Mouse (Mus musculus) heart, postnatal 0 days (tissue): Measurements from ENCODE around the gene Cntn2. TPM values are rescaled to one million over a fixed set of nuclear protein-coding genes. Genes with fewer than 3 reads are reported as not detected.
A peak's percentile ranks its signal among the peaks of the same experiment; 100 is the strongest.

Experiments used
- ATAC-seq: fragments of 200-750 bp; cut with Nextera tagmentation; 2 replicates; pipeline ENCODE4 v1.8.0; 2017; ENCODE audit warnings: low read depth, moderate number of reproducible peaks, moderate library complexity; ENCODE audit not compliant: insufficient read depth
- DNase-seq: peaks from one replicate; pipeline ENCODE4 v3.0.0-alpha.2; 2016; ENCODE audit warnings: low spot score
- H3K27ac ChIP-seq: fragments of 300-500 bp; sonication (generic); 2 replicates; pipeline ENCODE4 v1.5.1; 2014; ENCODE audit warnings: low read depth, mild to moderate bottlenecking
- H3K27me3 ChIP-seq: fragments of 300-500 bp; sonication (generic); 2 replicates; pipeline ENCODE4 v1.6.1; 2014; ENCODE audit warnings: low read length, mixed read lengths; ENCODE audit not compliant: control insufficient read depth, insufficient read depth
- H3K36me3 ChIP-seq: fragments of 300-500 bp; sonication (generic); replicated peaks from 2 replicates; pipeline ENCODE4 v1.6.1; 2014; ENCODE audit warnings: low read length, mixed read lengths; ENCODE audit not compliant: control insufficient read depth, insufficient read depth
- H3K4me1 ChIP-seq: fragments of 300-500 bp; sonication (generic); 2 replicates; pipeline ENCODE4 v1.6.1; 2014; ENCODE audit warnings: antibody characterized with exemption; ENCODE audit not compliant: control insufficient read depth, insufficient read depth
- H3K4me2 ChIP-seq: fragments of 300-500 bp; sonication (generic); 2 replicates; pipeline ENCODE4 v1.6.1; 2014; ENCODE audit warnings: low read depth, mild to moderate bottlenecking, low read length, moderate library complexity
- H3K4me3 ChIP-seq: fragments of 300-500 bp; sonication (generic); 2 replicates; pipeline ENCODE4 v1.5.1; 2014; ENCODE audit warnings: low read depth, low read length
- H3K9ac ChIP-seq: fragments of 300-500 bp; sonication (generic); replicated peaks from 2 replicates; pipeline ENCODE4 v1.6.1; 2014; ENCODE audit warnings: low read depth, low read length, mixed read lengths
- H3K9me3 ChIP-seq: fragments of 300-500 bp; sonication (generic); replicated peaks from 2 replicates; pipeline ENCODE4 v1.6.1; 2016; ENCODE audit warnings: low read length; ENCODE audit not compliant: control insufficient read depth
- CTCF ChIP-seq: IDR thresholded peaks from 2 replicates; pipeline ENCODE4 v1.5.1; 2016; ENCODE audit warnings: antibody characterized with exemption, control low read depth, low read depth
- EP300 ChIP-seq: IDR thresholded peaks from 2 replicates; pipeline ENCODE4 v1.6.1; 2016; ENCODE audit warnings: antibody characterized with exemption, low read depth
- WGBS: fragments of 180-500 bp; shearing (Covaris S2); extraction: QIAGEN DNeasy Blood & Tissue Kit; methylation state at CpG from one replicate; pipeline ENCODE4 v1.1.7; 2014; 5-methylcytosine and 5-hydroxymethylcytosine counted together
- polyA plus RNA-seq: library from polyadenylated mRNA; unstranded; fragments of >200 nt; fragmentation: Nextera tagmentation; extraction: Ambion mirVana; gene quantifications from 2 replicates; pipeline ENCODE4 v1.2.1, GENCODE M21; 2015
- total RNA-seq: library from RNA; depleted of rRNA; stranded (reverse); fragments of >200 nt; gene quantifications from 2 replicates; pipeline ENCODE4 v1.2.3, GENCODE M21; 2014; ENCODE audit warnings: low replicate concordance; rRNA removed

The Cntn2 gene
- 1.4 and 4.4 TPM in 2 replicates for total RNA-seq
- 0.52 and 1.0 TPM in 2 replicates for polyA plus RNA-seq

GRCm38 (mm10) chr1:132542762-132543306, at the start of gene Cntn2:
Cntn2 (minus strand) TSS chr1:132543256.
- peaks cover 78% of the 10 kb centered on the region for H3K27me3 ChIP-seq
- ATAC-seq (no peak), DNase-seq (no peak)
- no peak within 1 kb of the TSS for H3K27ac ChIP-seq
- H3K4me3 ChIP-seq: 0 out of 2 replicates have a peak within 1 kb of the TSS, but pooled peaks have one; percentile 7
- TF ChIP-seq CTCF (no peak), EP300 (no peak)
- no peak within 1 kb of the TSS for H3K9ac ChIP-seq
- 3% methylated on average over 30 of the region's 30 CpGs for WGBS
- H3K4me1 ChIP-seq: no peaks in the 10 kb centered on the region
- H3K4me2 ChIP-seq: 0 out of 2 replicates have a peak within 1 kb of the TSS, but pooled peaks have one; percentile 10
- no peaks in the 10 kb centered on the region for H3K9me3 ChIP-seq
- H3K36me3 ChIP-seq: no peaks in the 10 kb centered on the region

GRCm38 (mm10) chr1:132592145-132592544, 49.1 kb upstream of the Cntn2 start:
- Histone ChIP-seq H3K4me3 (no peak overlapping the region), H3K4me1 (no peaks in the 10 kb centered on the region), H3K9ac (no peak overlapping the region), H3K9me3 (no peaks in the 10 kb centered on the region), H3K27ac (no peak overlapping the region), H3K4me2 (no peak overlapping the region), H3K27me3 (0 out of 2 replicates have a peak, but pooled peaks cover 18% of the 10 kb centered on the region), H3K36me3 (no peaks in the 10 kb centered on the region)
- 79% methylated on average over 5 of the region's 5 CpGs for WGBS
- DNase-seq: no peak
- ATAC-seq: no peak
- TF ChIP-seq EP300 (no peak), CTCF (no peak)

- H3K9ac ChIP-seq: no peak overlapping the region
- ATAC-seq (no peak), DNase-seq (no peak)
- no peaks in the 10 kb centered on the region for H3K4me1 ChIP-seq
- TF ChIP-seq CTCF: no peak
- no peak overlapping the region for H3K27ac ChIP-seq
- H3K27me3 ChIP-seq: 0 out of 2 replicates have a peak, but pooled peaks cover 16% of the 10 kb centered on the region
- H3K36me3 ChIP-seq: no peaks in the 10 kb centered on the region
- H3K4me2 ChIP-seq: no peak overlapping the region
- H3K4me3 ChIP-seq: no peak overlapping the region
- H3K9me3 ChIP-seq: no peaks in the 10 kb centered on the region
- WGBS: 71% methylated on average over 11 of the region's 11 CpGs
Observed at GRCm38 (mm10) chr1:132591399-132591930, 48.4 kb upstream of the Cntn2 start.

- no peak for DNase-seq
- Histone ChIP-seq H3K9me3 (no peaks in the 10 kb centered on the region), H3K4me2 (no peak overlapping the region), H3K27me3 (no peaks in the 10 kb centered on the region), H3K36me3 (no peaks in the 10 kb centered on the region), H3K4me1 (no peaks in the 10 kb centered on the region), H3K9ac (no peak overlapping the region), H3K27ac (no peak overlapping the region), H3K4me3 (no peak overlapping the region)
- no peak for ATAC-seq
- TF ChIP-seq CTCF: no peak
- no peak for TF ChIP-seq EP300
- 62% methylated on average over 15 of the region's 15 CpGs for WGBS
Observed at GRCm38 (mm10) chr1:132586679-132587201, 43.7 kb upstream of the Cntn2 start.

GRCm38 (mm10) chr1:132585376-132585775, 42.3 kb upstream of the Cntn2 start:
- DNase-seq (no peak), ATAC-seq (no peak)
- Histone ChIP-seq H3K4me2 (no peak overlapping the region), H3K9me3 (no peaks in the 10 kb centered on the region), H3K27me3 (no peaks in the 10 kb centered on the region), H3K4me3 (no peak overlapping the region), H3K36me3 (no peaks in the 10 kb centered on the region), H3K9ac (no peak overlapping the region), H3K4me1 (no peaks in the 10 kb centered on the region), H3K27ac (no peak overlapping the region)
- TF ChIP-seq CTCF (no peak), EP300 (no peak)
- 74% methylated on average over 4 of the region's 4 CpGs for whole genome bisulfite sequencing
